Comparison of ENCODE assay signal across 8 mouse cellular contexts in the genomic region with DNA sequence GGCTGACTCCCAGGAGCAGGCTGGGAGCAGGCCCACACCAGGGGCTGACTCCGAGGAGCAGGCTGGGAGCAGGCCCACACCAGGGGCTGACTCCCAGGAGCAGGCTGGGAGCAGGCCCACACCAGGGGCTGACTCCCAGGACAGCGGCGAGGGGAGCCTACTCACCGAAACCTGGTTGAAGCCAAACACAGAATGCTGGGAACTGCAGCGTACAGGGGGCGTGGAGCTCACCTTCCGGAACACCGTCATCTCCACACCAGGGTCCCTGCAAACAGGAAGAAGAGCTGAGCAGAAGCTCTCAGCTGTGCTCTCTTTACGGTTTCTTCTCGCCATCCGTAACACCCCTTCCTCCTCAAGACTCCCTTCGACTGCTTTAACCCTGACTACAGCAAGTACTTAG. TPM values are rescaled to one million over a fixed set of nuclear protein-coding genes. Genes with fewer than 3 reads are reported as not detected.
DNase-seq lines count a peak whose midpoint lies in the region; ATAC-seq and TF ChIP-seq lines count a peak whose summit lies in the region.
"Not testable (repeated sequence)": the region's sequence is repeated elsewhere in the genome, so short reads cannot be mapped to it uniquely, and the experiment has no call there.
"Had no signal": no experiment of that assay in that cellular context is flagged by ENCODE, and none has a peak within 500 bp of the region (broad histone marks: within the 10 kb centered on the region; RNA-seq: fewer than 3 reads in every experiment).

No protein-coding gene starts in this region.

- DNase-seq in embryonic facial prominence, embryonic 10.5 days (ENCODE audit: low spot score); intestine, embryonic 14.5 days (ENCODE audit: low spot score); liver, postnatal 0 days: not testable (repeated sequence)

- H3K4me1 ChIP-seq in embryonic facial prominence, embryonic 10.5 days, result peaks cover 36% of the 10 kb centered on the region
- peaks cover 39% of the 10 kb centered on the region for H3K4me1 ChIP-seq in forebrain, embryonic 13.5 days
- peaks cover 32% of the 10 kb centered on the region for H3K4me1 ChIP-seq in heart, embryonic 15.5 days (replicated peaks)
- peaks cover 27% of the 10 kb centered on the region for H3K4me1 ChIP-seq in intestine, embryonic 14.5 days (replicated peaks; ENCODE audit: control insufficient read depth, insufficient read depth, low read length)
- H3K4me1 ChIP-seq in limb, embryonic 12.5 days (replicated peaks), result peaks cover 31% of the 10 kb centered on the region
- H3K4me1 ChIP-seq in liver, postnatal 0 days (ENCODE audit: insufficient read depth), result peaks cover 28% of the 10 kb centered on the region
- peaks cover 31% of the 10 kb centered on the region for H3K4me1 ChIP-seq in midbrain, embryonic 16.5 days (ENCODE audit: control insufficient read depth, insufficient read depth, low read length)

- peaks cover 72% of the 10 kb centered on the region for H3K36me3 ChIP-seq in embryonic facial prominence, embryonic 10.5 days (replicated peaks)
- peaks cover 66% of the 10 kb centered on the region for H3K36me3 ChIP-seq in forebrain, embryonic 13.5 days (ENCODE audit: poor library complexity, severe bottlenecking)
- peaks cover 44% of the 10 kb centered on the region for H3K36me3 ChIP-seq in heart, embryonic 15.5 days
- H3K36me3 ChIP-seq in intestine, embryonic 14.5 days (ENCODE audit: control insufficient read depth, insufficient read depth, low read length), result peaks cover 57% of the 10 kb centered on the region
- H3K36me3 ChIP-seq in limb, embryonic 12.5 days, result peaks cover 66% of the 10 kb centered on the region
- H3K36me3 ChIP-seq in liver, postnatal 0 days (replicated peaks; ENCODE audit: insufficient read depth, low read length), result peaks cover 40% of the 10 kb centered on the region
- peaks cover 34% of the 10 kb centered on the region for H3K36me3 ChIP-seq in midbrain, embryonic 16.5 days (ENCODE audit: control insufficient read depth, insufficient read depth, low read length)

- peak overlapping the region; percentile 93 for H3K9ac ChIP-seq in forebrain, embryonic 13.5 days
- not testable (repeated sequence) for H3K9ac ChIP-seq in heart, embryonic 15.5 days; intestine, embryonic 14.5 days (ENCODE audit: low read length); limb, embryonic 12.5 days (replicated peaks); liver, postnatal 0 days (replicated peaks); midbrain, embryonic 16.5 days (ENCODE audit: low read depth, low read length)

- not testable (repeated sequence) for H3K27ac ChIP-seq in embryonic facial prominence, embryonic 10.5 days (replicated peaks); forebrain, embryonic 13.5 days; heart, embryonic 15.5 days; intestine, embryonic 14.5 days (ENCODE audit: low read depth); limb, embryonic 12.5 days; liver, postnatal 0 days (ENCODE audit: low read depth); midbrain, embryonic 16.5 days (ENCODE audit: low read length)

- ATAC-seq in forebrain, embryonic 13.5 days; heart, embryonic 15.5 days (replicated peaks; ENCODE audit: insufficient number of reproducible peaks, insufficient read depth, low FRiP score, low read depth); intestine, embryonic 14.5 days (replicated peaks; ENCODE audit: low FRiP score, low TSS enrichment, low read depth); limb, embryonic 12.5 days (ENCODE audit: insufficient number of reproducible peaks, insufficient read depth, low FRiP score, low TSS enrichment, low read depth); liver, postnatal 0 days; midbrain, embryonic 16.5 days: not testable (repeated sequence)

- not testable (repeated sequence) for TF ChIP-seq EP300 in liver, postnatal 0 days (IDR thresholded peaks at IDR 0.05; ENCODE audit: low read depth)

- TF ChIP-seq CTCF in liver, postnatal 0 days (IDR thresholded peaks at IDR 0.05; ENCODE audit: low read depth), result not testable (repeated sequence)

- peak overlapping the region; percentile 100 for H3K4me2 ChIP-seq in forebrain, embryonic 13.5 days
- 0 out of 2 replicates have a peak overlapping the region, but pooled peaks have one; percentile 98 for H3K4me2 ChIP-seq in heart, embryonic 15.5 days
- peak overlapping the region; percentile 99; the same call in 1 of the 2 replicates for H3K4me2 ChIP-seq in intestine, embryonic 14.5 days (ENCODE audit: low read length)
- H3K4me2 ChIP-seq in limb, embryonic 12.5 days, result peak overlapping the region; percentile 95
- H3K4me2 ChIP-seq in liver, postnatal 0 days (ENCODE audit: low read depth, low read length), result peak overlapping the region; percentile 100; the same call in 1 of the 2 replicates
- H3K4me2 ChIP-seq in midbrain, embryonic 16.5 days (ENCODE audit: low read length), result peak overlapping the region; percentile 98

- H3K4me3 ChIP-seq in embryonic facial prominence, embryonic 10.5 days, result peak overlapping the region; percentile 97
- H3K4me3 ChIP-seq in forebrain, embryonic 13.5 days, result peak overlapping the region; percentile 95; the same call in 1 of the 2 replicates
- peak overlapping the region; percentile 94; the same call in 1 of the 2 replicates for H3K4me3 ChIP-seq in heart, embryonic 15.5 days
- 0 out of 2 replicates have a peak overlapping the region, but pooled peaks have one; percentile 78 for H3K4me3 ChIP-seq in intestine, embryonic 14.5 days (ENCODE audit: low read depth, low read length)
- peak overlapping the region; percentile 93 for H3K4me3 ChIP-seq in limb, embryonic 12.5 days (replicated peaks)
- not testable (repeated sequence) for H3K4me3 ChIP-seq in liver, postnatal 0 days (ENCODE audit: low read depth, low read length); midbrain, embryonic 16.5 days (ENCODE audit: low read depth, low read length)

- not testable (repeated sequence) for H3K27me3 ChIP-seq in embryonic facial prominence, embryonic 10.5 days (replicated peaks; ENCODE audit: low read depth, poor library complexity, severe bottlenecking); forebrain, embryonic 13.5 days; heart, embryonic 15.5 days; intestine, embryonic 14.5 days (replicated peaks; ENCODE audit: control insufficient read depth, insufficient read depth, low read length); limb, embryonic 12.5 days; liver, postnatal 0 days (ENCODE audit: insufficient read depth, low read length); midbrain, embryonic 16.5 days (ENCODE audit: control insufficient read depth, insufficient read depth, low read depth, low read length)

- WGBS in embryonic facial prominence, embryonic 10.5 days, result 89% methylated on average over 12 of the region's 12 CpGs
- 94% methylated on average over 12 of the region's 12 CpGs for WGBS in forebrain, embryonic 13.5 days
- WGBS in heart, embryonic 15.5 days, result 88% methylated on average over 12 of the region's 12 CpGs
- 85% methylated on average over 11 of the region's 12 CpGs for WGBS in intestine, embryonic 14.5 days
- WGBS in limb, embryonic 12.5 days, result 91% methylated on average over 12 of the region's 12 CpGs
- 89% methylated on average over 11 of the region's 12 CpGs for whole genome bisulfite sequencing in liver, postnatal 0 days (ENCODE audit: insufficient replicate concordance)
- 90% methylated on average over 11 of the region's 12 CpGs for WGBS in midbrain, embryonic 16.5 days

- H3K9me3 ChIP-seq in embryonic facial prominence, embryonic 10.5 days; forebrain, embryonic 13.5 days (replicated peaks); heart, embryonic 15.5 days (replicated peaks); intestine, embryonic 14.5 days (ENCODE audit: control insufficient read depth, low read length); limb, embryonic 12.5 days; liver, postnatal 0 days (ENCODE audit: low read length); midbrain, embryonic 16.5 days (replicated peaks; ENCODE audit: control insufficient read depth, low read length, poor library complexity, severe bottlenecking): not testable (repeated sequence)

RNA-seq across cellular contexts. Expression of gene Map3k11, which starts 1.6 kb away (rescaled TPM):
- 32.1 and 34.0 TPM in 2 replicates for polyA plus RNA-seq in embryonic facial prominence, embryonic 10.5 days (2016; fragmentation: Nextera tagmentation; extraction: Ambion mirVana)
- polyA plus RNA-seq in forebrain, embryonic 13.5 days (2015; fragmentation: Nextera tagmentation; extraction: Ambion mirVana), result 11.3 and 11.7 TPM in 2 replicates
- polyA plus RNA-seq in heart, embryonic 15.5 days (2015; fragmentation: Nextera tagmentation; extraction: Ambion mirVana), result 23.7 and 29.6 TPM in 2 replicates
- 23.2 and 28.8 TPM in 2 replicates for polyA plus RNA-seq in intestine, embryonic 14.5 days (2014; fragmentation: Nextera tagmentation; extraction: Ambion mirVana)
- 19.4 and 19.6 TPM in 2 replicates for polyA plus RNA-seq in limb, embryonic 12.5 days (2016; fragmentation: Nextera tagmentation; extraction: Ambion mirVana)
- polyA plus RNA-seq in liver, postnatal 0 days (2015; fragmentation: Nextera tagmentation; extraction: Ambion mirVana), result 10.4 and 12.5 TPM in 2 replicates
- 9.5 and 12.9 TPM in 2 replicates for polyA plus RNA-seq in midbrain, embryonic 16.5 days (2015; fragmentation: Nextera tagmentation; extraction: Ambion mirVana)

RNA-seq across cellular contexts. Expression of gene Pcnx3, which starts 1.8 kb away (rescaled TPM):
- 30.3 and 30.6 TPM in 2 replicates for polyA plus RNA-seq in embryonic facial prominence, embryonic 10.5 days (2016; fragmentation: Nextera tagmentation; extraction: Ambion mirVana)
- 21.6 and 29.4 TPM in 2 replicates for polyA plus RNA-seq in forebrain, embryonic 13.5 days (2015; fragmentation: Nextera tagmentation; extraction: Ambion mirVana)
- polyA plus RNA-seq in heart, embryonic 15.5 days (2015; fragmentation: Nextera tagmentation; extraction: Ambion mirVana), result 8.9 and 14.2 TPM in 2 replicates
- 27.6 and 30.8 TPM in 2 replicates for polyA plus RNA-seq in intestine, embryonic 14.5 days (2014; fragmentation: Nextera tagmentation; extraction: Ambion mirVana)
- polyA plus RNA-seq in limb, embryonic 12.5 days (2016; fragmentation: Nextera tagmentation; extraction: Ambion mirVana), result 35.9 and 38.3 TPM in 2 replicates
- 5.2 and 5.6 TPM in 2 replicates for polyA plus RNA-seq in liver, postnatal 0 days (2015; fragmentation: Nextera tagmentation; extraction: Ambion mirVana)
- polyA plus RNA-seq in midbrain, embryonic 16.5 days (2015; fragmentation: Nextera tagmentation; extraction: Ambion mirVana), result 23.9 and 25.3 TPM in 2 replicates

RNA-seq across cellular contexts. Expression of gene Kcnk7, which starts 17.2 kb away (rescaled TPM):
- polyA plus RNA-seq in embryonic facial prominence, embryonic 10.5 days (2016; fragmentation: Nextera tagmentation; extraction: Ambion mirVana), result 0.19 and 0.23 TPM in 2 replicates
- polyA plus RNA-seq in forebrain, embryonic 13.5 days (2015; fragmentation: Nextera tagmentation; extraction: Ambion mirVana), result 0.31 and 0.32 TPM in 2 replicates
- polyA plus RNA-seq in heart, embryonic 15.5 days (2015; fragmentation: Nextera tagmentation; extraction: Ambion mirVana), result 0.40 TPM in 1 of 2 replicates, not detected in the other
- 0.30 and 0.45 TPM in 2 replicates for polyA plus RNA-seq in intestine, embryonic 14.5 days (2014; fragmentation: Nextera tagmentation; extraction: Ambion mirVana)
- 0.40 TPM in 1 of 2 replicates, not detected in the other for polyA plus RNA-seq in limb, embryonic 12.5 days (2016; fragmentation: Nextera tagmentation; extraction: Ambion mirVana)
- 0.17 and 0.18 TPM in 2 replicates for polyA plus RNA-seq in liver, postnatal 0 days (2015; fragmentation: Nextera tagmentation; extraction: Ambion mirVana)
- polyA plus RNA-seq in midbrain, embryonic 16.5 days (2015; fragmentation: Nextera tagmentation; extraction: Ambion mirVana), result 0.15 TPM in 1 of 2 replicates, not detected in the other
- polyA plus RNA-seq: large intestine, adult 2 months had no signal

RNA-seq across cellular contexts. Expression of gene Sipa1, which starts 23.4 kb away (rescaled TPM):
- polyA plus RNA-seq in embryonic facial prominence, embryonic 10.5 days (2016; fragmentation: Nextera tagmentation; extraction: Ambion mirVana), result 28.7 and 31.2 TPM in 2 replicates
- polyA plus RNA-seq in forebrain, embryonic 13.5 days (2015; fragmentation: Nextera tagmentation; extraction: Ambion mirVana), result 9.4 and 11.0 TPM in 2 replicates
- 20.6 and 33.5 TPM in 2 replicates for polyA plus RNA-seq in heart, embryonic 15.5 days (2015; fragmentation: Nextera tagmentation; extraction: Ambion mirVana)
- 18.0 and 21.7 TPM in 2 replicates for polyA plus RNA-seq in intestine, embryonic 14.5 days (2014; fragmentation: Nextera tagmentation; extraction: Ambion mirVana)
- 26.5 and 27.6 TPM in 2 replicates for polyA plus RNA-seq in limb, embryonic 12.5 days (2016; fragmentation: Nextera tagmentation; extraction: Ambion mirVana)
- 14.1 and 15.3 TPM in 2 replicates for polyA plus RNA-seq in liver, postnatal 0 days (2015; fragmentation: Nextera tagmentation; extraction: Ambion mirVana)
- polyA plus RNA-seq in midbrain, embryonic 16.5 days (2015; fragmentation: Nextera tagmentation; extraction: Ambion mirVana), result 17.5 and 17.7 TPM in 2 replicates

RNA-seq across cellular contexts. Expression of gene Ehbp1l1, which starts 39.2 kb away (rescaled TPM):
- 7.9 and 8.0 TPM in 2 replicates for polyA plus RNA-seq in embryonic facial prominence, embryonic 10.5 days (2016; fragmentation: Nextera tagmentation; extraction: Ambion mirVana)
- 5.3 and 6.7 TPM in 2 replicates for polyA plus RNA-seq in forebrain, embryonic 13.5 days (2015; fragmentation: Nextera tagmentation; extraction: Ambion mirVana)
- 82.6 and 84.3 TPM in 2 replicates for polyA plus RNA-seq in heart, embryonic 15.5 days (2015; fragmentation: Nextera tagmentation; extraction: Ambion mirVana)
- 29.6 and 33.6 TPM in 2 replicates for polyA plus RNA-seq in intestine, embryonic 14.5 days (2014; fragmentation: Nextera tagmentation; extraction: Ambion mirVana)
- polyA plus RNA-seq in limb, embryonic 12.5 days (2016; fragmentation: Nextera tagmentation; extraction: Ambion mirVana), result 15.9 and 16.5 TPM in 2 replicates
- 38.5 and 42.5 TPM in 2 replicates for polyA plus RNA-seq in liver, postnatal 0 days (2015; fragmentation: Nextera tagmentation; extraction: Ambion mirVana)
- 31.3 and 38.6 TPM in 2 replicates for polyA plus RNA-seq in midbrain, embryonic 16.5 days (2015; fragmentation: Nextera tagmentation; extraction: Ambion mirVana)
